Comparison of ENCODE assay signal across 22 mouse cellular contexts in the genomic region with DNA sequence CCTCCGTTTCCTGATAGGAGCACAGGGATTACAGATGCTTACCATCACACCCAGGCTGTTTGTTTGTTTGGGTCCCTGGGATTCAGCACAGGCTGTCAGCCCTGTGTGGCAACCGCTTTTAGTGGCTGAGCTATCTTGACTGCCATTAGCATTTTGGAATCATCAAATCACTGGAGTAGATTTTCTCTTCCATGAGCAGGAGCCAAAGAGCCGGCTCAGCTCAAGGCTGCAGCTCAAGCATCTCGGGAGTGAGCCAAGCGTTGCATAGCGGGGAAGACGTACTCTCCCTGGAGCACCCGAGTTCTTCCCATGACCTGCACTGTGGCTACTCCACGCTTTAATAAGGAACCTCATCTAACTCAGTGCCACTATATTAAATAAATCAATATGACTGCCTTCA.
DNase-seq lines count a peak whose midpoint lies in the region; ATAC-seq and TF ChIP-seq lines count a peak whose summit lies in the region.
"Had no signal": no experiment of that assay in that cellular context is flagged by ENCODE, and none has a peak within 500 bp of the region (broad histone marks: within the 10 kb centered on the region; RNA-seq: fewer than 3 reads in every experiment).

No protein-coding gene starts in this region.

- H3K4me1 ChIP-seq in forebrain, embryonic 14.5 days (ENCODE audit: control insufficient read depth, insufficient read depth, low read length) = peaks cover 5% of the 10 kb centered on the region; the same call in 1 of the 2 replicates
- peaks cover 14% of the 10 kb centered on the region; the same call in 1 of the 2 replicates for H3K4me1 ChIP-seq in forebrain, embryonic 12.5 days
- peaks cover 13% of the 10 kb centered on the region; the same call in 1 of the 2 replicates for H3K4me1 ChIP-seq in stomach, embryonic 16.5 days (ENCODE audit: control insufficient read depth, insufficient read depth, low read length)
- H3K4me1 ChIP-seq in stomach, postnatal 0 days (replicated peaks; ENCODE audit: control insufficient read depth, insufficient read depth) = peaks cover 3% of the 10 kb centered on the region; the same call in 1 of the 2 replicates

- no peak overlapping the region for H3K9ac ChIP-seq in forebrain, embryonic 14.5 days (ENCODE audit: low read length)
- no peak overlapping the region for H3K9ac ChIP-seq in forebrain, embryonic 12.5 days
- H3K9ac ChIP-seq in stomach, embryonic 16.5 days (ENCODE audit: low read length) = no peak overlapping the region
- H3K9ac ChIP-seq in stomach, postnatal 0 days (ENCODE audit: low read length) = no peak overlapping the region
- H3K9ac ChIP-seq: embryonic facial prominence, embryonic 15.5 days; forebrain, embryonic 15.5 days; heart, embryonic 15.5 days; hindbrain, embryonic 13.5 days had no signal

- TF ChIP-seq CTCF in gastrocnemius, adult 2 months (IDR thresholded peaks at IDR 0.05) = no peak
- no peak for TF ChIP-seq CTCF in stomach, postnatal 0 days (IDR thresholded peaks at IDR 0.05; ENCODE audit: low read depth)

- no peaks in the 10 kb centered on the region for H3K27me3 ChIP-seq in forebrain, embryonic 14.5 days (replicated peaks; ENCODE audit: control insufficient read depth, insufficient read depth, low read length)
- H3K27me3 ChIP-seq in forebrain, embryonic 12.5 days = no peaks in the 10 kb centered on the region
- H3K27me3 ChIP-seq in stomach, embryonic 16.5 days (ENCODE audit: control insufficient read depth, insufficient read depth, low read length) = no peaks in the 10 kb centered on the region
- H3K27me3 ChIP-seq in stomach, postnatal 0 days (ENCODE audit: control insufficient read depth, insufficient read depth, low read length) = no peaks in the 10 kb centered on the region
- H3K27me3 ChIP-seq: CH12.LX; embryonic facial prominence, embryonic 15.5 days; forebrain, embryonic 15.5 days; heart, embryonic 15.5 days; hindbrain, embryonic 13.5 days; Patski had no signal

- WGBS in forebrain, embryonic 14.5 days = 75% methylated on average over 9 of the region's 9 CpGs
- WGBS in forebrain, embryonic 12.5 days = 87% methylated on average over 9 of the region's 9 CpGs
- WGBS in stomach, embryonic 16.5 days = 81% methylated on average over 9 of the region's 9 CpGs
- 75% methylated on average over 9 of the region's 9 CpGs for WGBS in stomach, postnatal 0 days

- H3K4me3 ChIP-seq in forebrain, embryonic 14.5 days (ENCODE audit: low read depth, low read length) = no peak overlapping the region
- H3K4me3 ChIP-seq in forebrain, embryonic 12.5 days (replicated peaks) = no peak overlapping the region
- H3K4me3 ChIP-seq in gastrocnemius, adult 2 months = no peak overlapping the region
- no peak overlapping the region for H3K4me3 ChIP-seq in stomach, embryonic 16.5 days (replicated peaks; ENCODE audit: low read length)
- no peak overlapping the region for H3K4me3 ChIP-seq in stomach, postnatal 0 days (ENCODE audit: low read depth, low read length)
- H3K4me3 ChIP-seq: embryonic facial prominence, embryonic 15.5 days; forebrain, embryonic 15.5 days; heart, adult 2 months; heart, embryonic 15.5 days; hindbrain, embryonic 13.5 days had no signal

- ATAC-seq in forebrain, embryonic 14.5 days = no peak
- ATAC-seq in forebrain, embryonic 12.5 days (ENCODE audit: low FRiP score) = no peak
- ATAC-seq in stomach, embryonic 16.5 days (ENCODE audit: insufficient read depth, low FRiP score) = no peak
- no peak for ATAC-seq in stomach, postnatal 0 days (ENCODE audit: low FRiP score, low TSS enrichment)
- ATAC-seq in erythroblast, adult 5-6 weeks (replicated peaks; ENCODE audit: low FRiP score, poor library complexity, severe bottlenecking) = no peak
- ATAC-seq: activated CD4-positive, CD25-positive, alpha-beta regulatory T cell, adult 4 months; forebrain, embryonic 15.5 days; hindbrain, postnatal 0 days; Patski had no signal

- no peaks in the 10 kb centered on the region for H3K36me3 ChIP-seq in forebrain, embryonic 14.5 days (ENCODE audit: control insufficient read depth, insufficient read depth, low read length)
- no peaks in the 10 kb centered on the region; the same call in 1 of the 2 replicates for H3K36me3 ChIP-seq in forebrain, embryonic 12.5 days (replicated peaks)
- no peaks in the 10 kb centered on the region for H3K36me3 ChIP-seq in stomach, embryonic 16.5 days (ENCODE audit: control insufficient read depth, insufficient read depth, low read length)
- no peaks in the 10 kb centered on the region for H3K36me3 ChIP-seq in stomach, postnatal 0 days (ENCODE audit: control insufficient read depth, insufficient read depth, low read length)
- H3K36me3 ChIP-seq: embryonic facial prominence, embryonic 15.5 days; forebrain, embryonic 15.5 days; heart, embryonic 15.5 days; hindbrain, embryonic 13.5 days had no signal

- DNase-seq in forebrain, embryonic 14.5 days (ENCODE audit: low spot score) = peak; percentile 28
- DNase-seq in gastrocnemius, adult 2 months = peak; percentile 31
- DNase-seq in gastrocnemius, postnatal 14 days = no peak
- DNase-seq in stomach, postnatal 0 days (ENCODE audit: low spot score) = no peak
- DNase-seq: cerebellum, adult 2 months; cerebellum, postnatal 10 days; gastrocnemius, postnatal 10 days; heart, adult 2 months; heart, postnatal 14 days; kidney, adult 11 months had no signal

- intact Hi-C loops in gastrocnemius, adult 2 months (cut with DNase I) = no loop called here
- intact Hi-C loops in gastrocnemius, postnatal 14 days (cut with DNase I; ENCODE audit: low total_unique reads) = no loop called here

- H3K9me3 ChIP-seq in forebrain, embryonic 14.5 days (replicated peaks; ENCODE audit: control insufficient read depth, low read length) = no peaks in the 10 kb centered on the region
- no peaks in the 10 kb centered on the region for H3K9me3 ChIP-seq in forebrain, embryonic 12.5 days
- no peaks in the 10 kb centered on the region for H3K9me3 ChIP-seq in stomach, embryonic 16.5 days (replicated peaks; ENCODE audit: control insufficient read depth, low read length)
- H3K9me3 ChIP-seq in stomach, postnatal 0 days (ENCODE audit: control insufficient read depth, low read length) = no peaks in the 10 kb centered on the region
- H3K9me3 ChIP-seq: embryonic facial prominence, embryonic 15.5 days; forebrain, embryonic 15.5 days; heart, embryonic 15.5 days; hindbrain, embryonic 13.5 days had no signal

- H3K4me2 ChIP-seq in forebrain, embryonic 14.5 days (ENCODE audit: low read length) = no peak overlapping the region
- H3K4me2 ChIP-seq in forebrain, embryonic 12.5 days = no peak overlapping the region
- no peak overlapping the region for H3K4me2 ChIP-seq in stomach, embryonic 16.5 days (ENCODE audit: low read depth, low read length)
- no peak overlapping the region for H3K4me2 ChIP-seq in stomach, postnatal 0 days (replicated peaks; ENCODE audit: low read depth)
- H3K4me2 ChIP-seq: embryonic facial prominence, embryonic 15.5 days; forebrain, embryonic 15.5 days; heart, embryonic 11.5 days; heart, embryonic 15.5 days; hindbrain, embryonic 13.5 days had no signal

- no peak for TF ChIP-seq EP300 in stomach, postnatal 0 days (optimal IDR thresholded peaks at IDR 0.05)

- H3K27ac ChIP-seq in forebrain, embryonic 14.5 days (ENCODE audit: low read depth, low read length) = no peak overlapping the region
- no peak overlapping the region for H3K27ac ChIP-seq in forebrain, embryonic 12.5 days
- H3K27ac ChIP-seq in gastrocnemius, adult 2 months = no peak overlapping the region
- H3K27ac ChIP-seq in stomach, embryonic 16.5 days (ENCODE audit: low read length) = 0 out of 2 replicates have a peak overlapping the region, but pooled peaks have one; percentile 1
- H3K27ac ChIP-seq in stomach, postnatal 0 days (replicated peaks) = no peak overlapping the region
- H3K27ac ChIP-seq: embryonic facial prominence, embryonic 15.5 days; forebrain, embryonic 15.5 days; heart, adult 2 months; heart, embryonic 15.5 days; hindbrain, embryonic 13.5 days; hindbrain, postnatal 0 days had no signal

Comparison
In these comparisons a context has a peak if more than half of its experiments do, and no peak if none do; other contexts are left out.
1. DNase-seq: peak in forebrain, embryonic 14.5 days (single experiment) and gastrocnemius, adult 2 months (single experiment); none in gastrocnemius, postnatal 14 days (single experiment) and stomach, postnatal 0 days (single experiment).